Mouse (Mus musculus) olfactory bulb, adult 2 months (tissue): ENCODE results near the gene Olfr67.

Source experiments
- CTCF ChIP-seq: fragments of 200-500 bp; IDR thresholded peaks from 2 replicates; pipeline ENCODE4 v1.5.1; 2012; ENCODE audit warnings: low read depth, mild to moderate bottlenecking, low read length, moderate library complexity; ENCODE audit not compliant: insufficient read depth
- POLR2A ChIP-seq: fragments of 200-500 bp; IDR thresholded peaks from 2 replicates; pipeline ENCODE4 v1.6.1; 2012; ENCODE audit warnings: mild to moderate bottlenecking, low read depth, low read length, moderate library complexity; ENCODE audit not compliant: insufficient read depth

GRCm38 (mm10) chr7:103791721-103792120 lies at the start of gene Olfr67:
- TF ChIP-seq CTCF (no peak), POLR2A (no peak)
